Mouse (Mus musculus): Measurements from ENCODE around the gene Myl6. TPM values are rescaled to one million over a fixed set of nuclear protein-coding genes. Genes with fewer than 3 reads are reported as not detected.

The Myl6 gene
- total RNA-seq, 2 experiments from 2014 or later: 155 to 171 TPM

GRCm38 (mm10) chr10:128445407-128445806 lies 48.5 kb downstream of the Myl6 start:
- intact Hi-C loops (cut with DNase I): no loop called here
- no peak for DNase-seq

- DNase-seq: no peak
- intact Hi-C loops (cut with DNase I): no loop called here
Measured at GRCm38 (mm10) chr10:128444354-128444753, 49.6 kb downstream of the Myl6 start.

- intact Hi-C loops (cut with DNase I): no loop called here
- no peak for DNase-seq
Measured at GRCm38 (mm10) chr10:128442718-128443117, 51.2 kb downstream of the Myl6 start.

GRCm38 (mm10) chr10:128441324-128442119 lies 52.4 kb downstream of the Myl6 start:
- DNase-seq: no peak
- intact Hi-C loops (cut with DNase I): no loop called here

Small RNA genes within 50 kb of the gene (microRNA-seq; reads per million reads assigned to microRNA genes)
- gene Mir6916 (0 reads per million in 2 experiments), gene Mir8105 (0 to 0.72 reads per million in 2 experiments)

Other genes starting within 250 kb of the Myl6 start
- not detected for gene Apon, start 240.0 kb downstream of the Myl6 start, total RNA-seq (2021)
- gene Apof, start 225.5 kb downstream of the Myl6 start, total RNA-seq (2021): not detected
- 1 to 10 TPM; 3.2 to 3.9 TPM for gene Stat2, start 223.6 kb downstream of the Myl6 start, total RNA-seq (2021)
- not detected for gene Il23a, start 195.4 kb downstream of the Myl6 start, total RNA-seq (2021)
- 1 to 10 TPM; 4.4 to 5.6 TPM for gene Pan2, start 190.8 kb downstream of the Myl6 start, total RNA-seq (2021)
- gene Cnpy2, start 171.7 kb downstream of the Myl6 start, total RNA-seq (2021): 10 to 100 TPM; 41.6 to 45.4 TPM
- 100 to 1,000 TPM; 586 to 610 TPM for gene Cs, start 156.4 kb downstream of the Myl6 start, total RNA-seq (2021)
- 100 to 1,000 TPM; 433 to 434 TPM for gene Coq10a, start 125.1 kb downstream of the Myl6 start, total RNA-seq (2021)
- 10 to 100 TPM; 50.5 to 55.7 TPM for gene Ankrd52, start 117.0 kb downstream of the Myl6 start, total RNA-seq (2021)
- gene Slc39a5, start 92.9 kb downstream of the Myl6 start, total RNA-seq (2021): not detected
- gene Nabp2, start 82.7 kb downstream of the Myl6 start, total RNA-seq (2021): 10 to 100 TPM; 48.1 to 50.4 TPM
- 10 to 100 TPM; 10.4 to 10.5 TPM for gene Rnf41, start 82.5 kb downstream of the Myl6 start, total RNA-seq (2021)
- gene Smarcc2, start 34.9 kb downstream of the Myl6 start, total RNA-seq (2021): 10 to 100 TPM; 39.2 to 46.4 TPM
- gene Myl6b, start 4.5 kb upstream of the Myl6 start, total RNA-seq (2021): 10 to 100 TPM in 1 of 2 experiments, 1 to 10 TPM in 1; 5.6 to 21.4 TPM
- gene Esyt1, start 31.7 kb upstream of the Myl6 start, total RNA-seq (2021): 10 to 100 TPM; 12.8 to 13.0 TPM
- 1 to 10 TPM; 3.7 to 5.3 TPM for gene Zc3h10, start 53.6 kb upstream of the Myl6 start, total RNA-seq (2021)
- 100 to 1,000 TPM; 857 to 980 TPM for gene Rpl41, start 55.2 kb upstream of the Myl6 start, total RNA-seq (2021)
- 10 to 100 TPM; 32.8 to 39.0 TPM for gene Pa2g4, start 71.8 kb upstream of the Myl6 start, total RNA-seq (2021)
- 1 to 10 TPM; 2.1 to 4.6 TPM for gene Erbb3, start 95.5 kb upstream of the Myl6 start, total RNA-seq (2021)
- gene Rps26, start 132.6 kb upstream of the Myl6 start, total RNA-seq (2021): 100 to 1,000 TPM; 289 to 338 TPM
- under 1 TPM; 0.26 to 0.69 TPM for gene Ikzf4, start 151.8 kb upstream of the Myl6 start, total RNA-seq (2021)
- gene Suox, start 179.9 kb upstream of the Myl6 start, total RNA-seq (2021): 10 to 100 TPM; 19.4 to 20.3 TPM
- gene Rab5b, start 202.1 kb upstream of the Myl6 start, total RNA-seq (2021): 10 to 100 TPM; 80.4 to 90.1 TPM
- under 1 TPM in 1 of 2 experiments, not detected in 1; 0.22 TPM for gene Pmel, start 210.1 kb upstream of the Myl6 start, total RNA-seq (2021)
- 1 to 10 TPM; 4.6 to 5.5 TPM for gene Cdk2, start 210.9 kb upstream of the Myl6 start, total RNA-seq (2021)